Mouse (Mus musculus) ES-E14 (cell line): ENCODE data around the gene Mrps34. TPM values are rescaled to one million over a fixed set of nuclear protein-coding genes. Genes with fewer than 3 reads are reported as not detected.

ENCODE experiments used
- DNase-seq: peaks from one replicate; pipeline ENCODE4 v3.0.0-alpha.2; 2013; ENCODE audit warnings: low read depth, low spot score
- H3K27ac ChIP-seq: 2 replicates; pipeline ENCODE4 v1.5.1; 2012; ENCODE audit warnings: low read depth, mild to moderate bottlenecking, low read length, moderate library complexity, mixed read lengths; ENCODE audit not compliant: poor library complexity, insufficient read depth, severe bottlenecking
- H3K36me3 ChIP-seq: 2 replicates; pipeline ENCODE4 v1.6.1; 2012; ENCODE audit warnings: mild to moderate bottlenecking, low read length, moderate library complexity, mixed read lengths; ENCODE audit not compliant: control insufficient read depth, poor library complexity, insufficient read depth, severe bottlenecking
- H3K4me1 ChIP-seq, 2 experiments: fragments of 150-350 bp in 1 of 2; sonication (generic) in 1 of 2; 2 replicates each; pipeline ENCODE4 v1.6.1; 2012; ENCODE audit warnings: low read length in 2 of 2, mild to moderate bottlenecking in 1 of 2, mixed read lengths in 1 of 2; ENCODE audit not compliant: control insufficient read depth in 2 of 2, insufficient read depth in 2 of 2, poor library complexity in 1 of 2
- H3K4me3 ChIP-seq, 2 experiments: fragments of 150-350 bp in 1 of 2; sonication (generic) in 1 of 2; 2 replicates each; pipeline ENCODE4 v1.5.1; 2012; ENCODE audit warnings: low read length in 2 of 2, low read depth in 1 of 2, mild to moderate bottlenecking in 1 of 2, mixed read lengths in 1 of 2; ENCODE audit not compliant: insufficient read depth in 1 of 2, poor library complexity in 1 of 2, severe bottlenecking in 1 of 2
- H3K9ac ChIP-seq: 2 replicates; pipeline ENCODE4 v1.6.1; 2012; ENCODE audit warnings: low read depth, mild to moderate bottlenecking, low read length, mixed read lengths; ENCODE audit not compliant: poor library complexity, insufficient read depth, severe bottlenecking
- H3K9me3 ChIP-seq: fragments of 150-350 bp; sonication (generic); 2 replicates; pipeline ENCODE4 v1.6.1; 2012; ENCODE audit warnings: low read depth, mild to moderate bottlenecking, low read length; ENCODE audit not compliant: control insufficient read depth, insufficient read depth
- CHD2 ChIP-seq: IDR thresholded peaks from 2 replicates; pipeline ENCODE4 v1.6.1; 2014; ENCODE audit warnings: mild to moderate bottlenecking, low read depth, low read length, inconsistent platforms
- HCFC1 ChIP-seq: IDR thresholded peaks from 2 replicates; pipeline ENCODE4 v1.6.1; 2012; ENCODE audit warnings: low read length, inconsistent platforms, borderline replicate concordance; ENCODE audit not compliant: insufficient read depth
- MAFK ChIP-seq: IDR thresholded peaks from 2 replicates; pipeline ENCODE4 v1.6.1; 2014; ENCODE audit warnings: mild to moderate bottlenecking, low read depth, low read length, inconsistent platforms; ENCODE audit not compliant: insufficient read depth
- ZC3H11A ChIP-seq: IDR thresholded peaks from 2 replicates; pipeline ENCODE4 v1.6.1; 2012; ENCODE audit warnings: low read depth, mild to moderate bottlenecking, inconsistent platforms, low read length, borderline replicate concordance
- ZNF384 ChIP-seq: IDR thresholded peaks from 2 replicates; pipeline ENCODE4 v1.6.1; 2012; ENCODE audit warnings: low read depth, low read length, inconsistent platforms
- in situ Hi-C, 2 experiments: fragments of 600-800 bp; cut with MboI; formaldehyde crosslinking; loops; one replicate each; pipeline ENCODE4 v1.15.1; 2025; ENCODE audit warnings: low sequenced_read_pairs in 2 of 2, inconsistent platforms in 1 of 2; ENCODE audit not compliant: unreplicated experiment in 2 of 2
- total RNA-seq: library from RNA; depleted of rRNA; stranded (reverse); fragments of 300-350 nt; gene quantifications from 2 replicates; pipeline ENCODE4 v1.2.3, GENCODE M21; 2012

Mrps34 gene
- total RNA-seq, 1 experiment: 36.1 TPM

- H3K4me3 ChIP-seq: no peak overlapping the region
- peaks cover 8% of the 10 kb centered on the region; the same call in 1 of the 2 replicates for H3K36me3 ChIP-seq
- no peaks in the 10 kb centered on the region for H3K9me3 ChIP-seq
- TF ChIP-seq ZC3H11A (no peak), ZNF384 (no peak)
- peaks cover 0 to 7% of the 10 kb centered on the region in 2 experiments; a peak in 1 of 4 replicates for H3K4me1 ChIP-seq
- DNase-seq: no peak
- no peak overlapping the region for H3K9ac ChIP-seq
- H3K27ac ChIP-seq: no peak overlapping the region; the same call in 1 of the 2 replicates
- in situ Hi-C loops: no loop called here
Observed at GRCm38 (mm10) chr17:24856589-24856988, 38.3 kb upstream of the Mrps34 start.

DNA sequence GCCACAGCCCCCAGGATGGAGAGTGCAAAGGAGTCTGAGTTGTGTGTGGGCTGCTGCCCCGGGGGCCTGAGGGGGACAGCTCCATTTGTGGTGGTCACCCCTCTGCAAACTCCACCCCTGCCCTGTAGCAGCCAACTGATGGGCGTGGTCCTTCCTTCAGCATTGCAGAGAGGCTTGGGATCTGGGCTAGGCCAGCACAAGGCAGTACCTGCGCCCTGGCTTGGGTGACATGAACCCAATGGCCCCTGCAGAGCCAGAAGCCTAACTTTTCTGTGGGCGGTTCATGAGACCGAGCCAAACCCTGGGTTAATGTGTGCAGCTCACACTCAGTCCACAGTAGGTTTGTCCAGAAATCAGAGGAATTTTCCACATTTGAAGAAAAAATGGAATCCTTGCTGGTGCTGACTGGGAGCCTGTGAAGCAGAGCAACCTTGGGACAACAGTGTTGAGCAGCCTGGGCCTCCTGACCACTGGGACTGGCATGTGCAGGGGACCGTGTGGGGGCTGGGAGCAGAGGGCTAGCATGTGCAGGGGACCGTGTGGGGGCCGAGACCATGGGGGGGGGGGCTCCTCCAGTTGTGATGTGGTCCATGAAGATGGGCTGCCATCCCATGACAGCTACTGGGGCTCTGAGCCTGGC, 37.0 kb upstream of the Mrps34 start:
- DNase-seq: no peak
- Histone ChIP-seq H3K27ac (no peak overlapping the region), H3K36me3 (peaks cover 9% of the 10 kb centered on the region; the same call in 1 of the 2 replicates), H3K4me1 (peaks cover 0 to 7% of the 10 kb centered on the region in 2 experiments; a peak in 1 of 4 replicates), H3K9me3 (no peaks in the 10 kb centered on the region), H3K4me3 (no peak overlapping the region), H3K9ac (no peak overlapping the region)
- in situ Hi-C loops: no loop called here
- no peak for TF ChIP-seq HCFC1
- TF ChIP-seq MAFK: no peak
- TF ChIP-seq CHD2: no peak
- TF ChIP-seq ZNF384: no peak
- no peak for TF ChIP-seq ZC3H11A

GRCm38 (mm10) chr17:24858967-24859366, 35.9 kb upstream of the Mrps34 start:
- Histone ChIP-seq H3K4me1 (peaks cover 0 to 7% of the 10 kb centered on the region in 2 experiments; a peak in 1 of 4 replicates), H3K27ac (no peak overlapping the region), H3K9me3 (no peaks in the 10 kb centered on the region), H3K4me3 (no peak overlapping the region), H3K36me3 (peaks cover 9% of the 10 kb centered on the region; the same call in 1 of the 2 replicates), H3K9ac (no peak overlapping the region)
- in situ Hi-C loops: no loop called here
- no peak for DNase-seq
- no peak for TF ChIP-seq CHD2
- TF ChIP-seq ZC3H11A: no peak
- no peak for TF ChIP-seq ZNF384
- TF ChIP-seq HCFC1: no peak
- no peak for TF ChIP-seq MAFK

GRCm38 (mm10) chr17:24860076-24860475, 34.8 kb upstream of the Mrps34 start:
- H3K4me3 ChIP-seq: no peak overlapping the region
- H3K27ac ChIP-seq: no peak overlapping the region
- H3K36me3 ChIP-seq: peaks cover 9% of the 10 kb centered on the region; the same call in 1 of the 2 replicates
- peaks cover 0 to 7% of the 10 kb centered on the region in 2 experiments; a peak in 1 of 4 replicates for H3K4me1 ChIP-seq
- TF ChIP-seq HCFC1 (no peak), ZC3H11A (no peak), ZNF384 (no peak), CHD2 (no peak), MAFK (no peak)
- no peaks in the 10 kb centered on the region for H3K9me3 ChIP-seq
- in situ Hi-C loops: no loop called here
- DNase-seq: no peak
- H3K9ac ChIP-seq: no peak overlapping the region

- H3K9me3 ChIP-seq: no peaks in the 10 kb centered on the region
- no peak overlapping the region for H3K9ac ChIP-seq
- H3K27ac ChIP-seq: no peak overlapping the region
- no peak for TF ChIP-seq ZNF384
- no peak for TF ChIP-seq ZC3H11A
- no peak for TF ChIP-seq HCFC1
- no peak for TF ChIP-seq MAFK
- no peak for TF ChIP-seq CHD2
- H3K36me3 ChIP-seq: peaks cover 6% of the 10 kb centered on the region; the same call in 1 of the 2 replicates
- peaks cover 0 to 5% of the 10 kb centered on the region in 2 experiments; a peak in 1 of 4 replicates for H3K4me1 ChIP-seq
- DNase-seq: no peak
- in situ Hi-C loops: no loop called here
- no peak overlapping the region for H3K4me3 ChIP-seq
Observed at GRCm38 (mm10) chr17:24861785-24862184, 33.1 kb upstream of the Mrps34 start.
